Mouse (Mus musculus) CH12.LX (cell line): Measurements from ENCODE around the gene Map4k5. TPM values are rescaled to one million over a fixed set of nuclear protein-coding genes. Genes with fewer than 3 reads are reported as not detected.

ENCODE experiments used
- DNase-seq: peaks from one replicate; pipeline ENCODE4 v3.0.0-alpha.2; 2013; ENCODE audit errors: extremely low read depth
- H3K27ac ChIP-seq: 2 replicates; pipeline ENCODE4 v1.5.1; 2012; ENCODE audit warnings: low read depth, mild to moderate bottlenecking, control low read depth, moderate library complexity; ENCODE audit not compliant: insufficient read depth
- H3K27me3 ChIP-seq: replicated peaks from 2 replicates; pipeline ENCODE3; 2012; ENCODE audit warnings: inconsistent platforms
- H3K36me3 ChIP-seq, 2 experiments: replicated peaks in 1 of 2; 2 replicates each; pipeline versions ENCODE3 to v1.6.1; 2012; ENCODE audit warnings: inconsistent platforms in 1 of 2, low read length in 1 of 2, mild to moderate bottlenecking in 1 of 2, mixed read lengths in 1 of 2, moderate library complexity in 1 of 2; ENCODE audit not compliant: control insufficient read depth in 1 of 2, insufficient read depth in 1 of 2
- H3K4me1 ChIP-seq, 2 experiments: 2 replicates each; pipeline ENCODE4 v1.6.1; 2012; ENCODE audit warnings: inconsistent platforms in 1 of 2, moderate library complexity in 1 of 2; ENCODE audit not compliant: insufficient read depth in 2 of 2, control insufficient read depth in 1 of 2
- H3K4me2 ChIP-seq: 2 replicates; pipeline ENCODE4 v1.6.1; 2012; ENCODE audit warnings: low read depth, mild to moderate bottlenecking, control low read depth; ENCODE audit not compliant: poor library complexity, insufficient read depth, severe bottlenecking
- H3K4me3 ChIP-seq, 3 experiments: fragments of 150-350 bp in 1 of 3; sonication (generic) in 1 of 3; replicated peaks in 1 of 3; 2 replicates each; pipeline versions ENCODE3 to v1.5.1; 2011 to 2012; ENCODE audit warnings: low read depth in 2 of 3, low read length in 2 of 3, mild to moderate bottlenecking in 2 of 3, moderate library complexity in 2 of 3, control low read depth in 1 of 3, improper control_type of control experiment in 1 of 3, inconsistent platforms in 1 of 3, mixed read lengths in 1 of 3; ENCODE audit not compliant: poor library complexity in 1 of 3
- H3K79me2 ChIP-seq: replicated peaks from 2 replicates; pipeline ENCODE4 v1.6.1; 2012; ENCODE audit warnings: mild to moderate bottlenecking, moderate library complexity; ENCODE audit not compliant: control insufficient read depth, poor library complexity, insufficient read depth, severe bottlenecking; ENCODE audit errors: extremely low read depth
- H3K9ac ChIP-seq: 2 replicates; pipeline ENCODE4 v1.6.1; 2012; ENCODE audit warnings: low read depth, mild to moderate bottlenecking, control low read depth, moderate library complexity; ENCODE audit not compliant: insufficient read depth
- H3K9me3 ChIP-seq: replicated peaks from 2 replicates; pipeline ENCODE3; 2012; ENCODE audit warnings: low read length, inconsistent platforms, mixed read lengths
- BHLHE40 ChIP-seq: IDR thresholded peaks from 2 replicates; pipeline ENCODE4 v1.6.1; 2011; ENCODE audit warnings: mild to moderate bottlenecking, low read depth, low read length, improper control_type of control experiment
- CHD2 ChIP-seq: IDR thresholded peaks from 2 replicates; pipeline ENCODE4 v1.6.1; 2011; ENCODE audit warnings: low read length, improper control_type of control experiment
- EP300 ChIP-seq: IDR thresholded peaks from 2 replicates; pipeline ENCODE4 v1.6.1; 2011; ENCODE audit warnings: low read length, improper control_type of control experiment
- ETS1 ChIP-seq: conservative IDR thresholded peaks from 2 replicates; pipeline ENCODE4 v1.6.1; 2012; ENCODE audit warnings: low read depth, mild to moderate bottlenecking, inconsistent platforms, low read length, improper control_type of control experiment, moderate library complexity
- GABPA ChIP-seq: IDR thresholded peaks from 2 replicates; pipeline ENCODE4 v1.6.1; 2012; ENCODE audit warnings: low read depth, low read length, improper control_type of control experiment, inconsistent platforms; ENCODE audit not compliant: insufficient replicate concordance
- HCFC1 ChIP-seq: IDR thresholded peaks from 2 replicates; pipeline ENCODE4 v1.6.1; 2012; ENCODE audit warnings: low read depth, mild to moderate bottlenecking, inconsistent platforms, low read length, improper control_type of control experiment
- IRF4 ChIP-seq: IDR thresholded peaks from 2 replicates; pipeline ENCODE4 v1.6.1; 2014; ENCODE audit warnings: low read depth, mild to moderate bottlenecking, inconsistent platforms, low read length, improper control_type of control experiment
- JUND ChIP-seq: conservative IDR thresholded peaks from 2 replicates; pipeline ENCODE4 v1.6.1; 2011; ENCODE audit warnings: low read depth, low read length, improper control_type of control experiment
- MAFK ChIP-seq: IDR thresholded peaks from 2 replicates; pipeline ENCODE4 v1.6.1; 2011; ENCODE audit warnings: low read length, improper control_type of control experiment; ENCODE audit not compliant: insufficient replicate concordance
- MAZ ChIP-seq: IDR thresholded peaks from 2 replicates; pipeline ENCODE4 v1.6.1; 2012; ENCODE audit warnings: low read depth, mild to moderate bottlenecking, inconsistent platforms, low read length, improper control_type of control experiment, moderate library complexity
- MEF2A ChIP-seq: IDR thresholded peaks from 2 replicates; pipeline ENCODE4 v1.6.1; 2014; ENCODE audit warnings: low read depth, mild to moderate bottlenecking, inconsistent platforms, low read length, improper control_type of control experiment, borderline replicate concordance
- MYC ChIP-seq: IDR thresholded peaks from 2 replicates; pipeline ENCODE4 v1.6.1; 2011; ENCODE audit warnings: low read depth, mild to moderate bottlenecking, improper control_type of control experiment, low read length
- POLR2A ChIP-seq: IDR thresholded peaks from 2 replicates; pipeline ENCODE4 v1.6.1; 2011; ENCODE audit warnings: low read depth, mild to moderate bottlenecking, improper control_type of control experiment, low read length
- RAD21 ChIP-seq: IDR thresholded peaks from 2 replicates; pipeline ENCODE4 v1.6.1; 2011; ENCODE audit warnings: low read depth, mild to moderate bottlenecking, low read length, improper control_type of control experiment, moderate library complexity
- TCF12 ChIP-seq: IDR thresholded peaks from 2 replicates; pipeline ENCODE4 v1.6.1; 2014; ENCODE audit warnings: low read depth, mild to moderate bottlenecking, inconsistent platforms, low read length, improper control_type of control experiment
- UBTF ChIP-seq: IDR thresholded peaks from 2 replicates; pipeline ENCODE4 v1.6.1; 2012; ENCODE audit warnings: low read depth, mild to moderate bottlenecking, inconsistent platforms, low read length, improper control_type of control experiment, moderate library complexity
- ZKSCAN1 ChIP-seq: IDR thresholded peaks from 2 replicates; pipeline ENCODE4 v1.6.1; 2012; ENCODE audit warnings: low read depth, inconsistent platforms, low read length, improper control_type of control experiment, borderline replicate concordance
- ZNF384 ChIP-seq: IDR thresholded peaks from 2 replicates; pipeline ENCODE4 v1.6.1; 2012; ENCODE audit warnings: low read depth, low read length, improper control_type of control experiment, inconsistent platforms
- dilution Hi-C: fragments of 300-500 bp; cut with MboI; formaldehyde crosslinking; loops from 2 replicates; pipeline ENCODE4 v1.14.3; 2020; ENCODE audit warnings: low sequenced_read_pairs; ENCODE audit not compliant: extremely low pct_unique_long_range_greater_than_20kb, extremely low pct_ligation_motif_present
- in situ Hi-C: fragments of 300-500 bp; cut with MboI; formaldehyde crosslinking; loops from 3 replicates; pipeline ENCODE4 v1.14.3; 2019; ENCODE audit warnings: low sequenced_read_pairs, low pct_ligation_motif_present, low pct_unique_long_range_greater_than_20kb, mixed read lengths
- polyA plus RNA-seq: library from polyadenylated mRNA; unstranded; fragments of >175 nt; gene quantifications from 2 replicates; pipeline ENCODE4 v1.2.1, GENCODE M21; 2012; ENCODE audit warnings: low read depth; ENCODE audit not compliant: insufficient read length
- total RNA-seq, 2 experiments: library from RNA; depleted of rRNA; stranded (reverse); fragments of 300-350 nt in 1 of 2; fragments of >200 nt in 1 of 2; gene quantifications; 2 replicates each; pipeline ENCODE4 v1.2.3; 2012 to 2014

Gene Map4k5
- total and polyA plus RNA-seq, 3 experiments = 7.8 to 13.5 (median 12.5) TPM

- H3K9me3 ChIP-seq = no peaks in the 10 kb centered on the region
- no peak overlapping the region for H3K27ac ChIP-seq
- H3K9ac ChIP-seq = no peak overlapping the region
- no peak overlapping the region for H3K4me3 ChIP-seq
- no peaks in the 10 kb centered on the region for H3K79me2 ChIP-seq
- no peak for TF ChIP-seq HCFC1
- no peak for TF ChIP-seq RAD21
- no peak for TF ChIP-seq GABPA
- no peak for TF ChIP-seq ZNF384
- no peak for TF ChIP-seq UBTF
- dilution Hi-C loops = no loop called here
- no peaks in the 10 kb centered on the region for H3K36me3 ChIP-seq
- H3K4me2 ChIP-seq = no peak overlapping the region
- no peaks in the 10 kb centered on the region for H3K4me1 ChIP-seq
- in situ Hi-C loops = no loop called here
- DNase-seq = no peak
- H3K27me3 ChIP-seq = no peaks in the 10 kb centered on the region
Measured at GRCm38 (mm10) chr12:69917870-69918269, 24.9 kb upstream of the Map4k5 start.

- TF ChIP-seq MEF2A = no peak
- TF ChIP-seq IRF4 = no peak
- TF ChIP-seq ZKSCAN1 = no peak
- no peak for TF ChIP-seq TCF12
- no peak for TF ChIP-seq MAFK
- no peak for TF ChIP-seq POLR2A
- no peak for TF ChIP-seq JUND
- no peak for TF ChIP-seq MYC
- no peak for TF ChIP-seq EP300
- Histone ChIP-seq H3K27me3 (no peaks in the 10 kb centered on the region), H3K4me1 (no peaks in the 10 kb centered on the region), H3K79me2 (no peaks in the 10 kb centered on the region), H3K36me3 (peaks cover 0 to 1% of the 10 kb centered on the region in 2 experiments), H3K9me3 (no peaks in the 10 kb centered on the region), H3K9ac (no peak overlapping the region), H3K4me2 (no peak overlapping the region), H3K4me3 (no peak overlapping the region), H3K27ac (no peak overlapping the region)
- in situ Hi-C loops = no loop called here
- dilution Hi-C loops = no loop called here
- no peak for DNase-seq
Measured at GRCm38 (mm10) chr12:69912737-69913136, 19.7 kb upstream of the Map4k5 start.

DNA sequence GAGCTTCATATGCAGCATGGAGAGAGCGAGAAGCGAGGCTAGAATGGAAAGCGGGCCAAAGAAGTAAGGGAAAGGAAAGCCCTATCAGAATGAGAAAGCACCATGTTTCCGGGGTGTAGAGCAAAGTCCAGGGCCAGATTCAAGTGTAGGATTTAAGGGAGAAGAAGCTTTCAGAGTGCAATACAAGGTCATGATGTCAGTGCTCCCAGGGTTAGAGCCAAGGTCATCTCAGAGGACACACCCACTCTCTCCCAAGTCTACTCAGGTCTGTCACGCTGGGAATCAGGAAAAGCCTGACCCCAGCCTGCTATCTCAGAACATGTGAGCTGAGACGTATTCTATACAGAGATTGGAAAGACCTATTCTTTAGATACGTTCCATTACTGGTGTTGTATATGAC is 18.9 kb upstream of the Map4k5 start:
- no peak for DNase-seq
- no peak overlapping the region for H3K27ac ChIP-seq
- H3K4me1 ChIP-seq = no peaks in the 10 kb centered on the region
- peaks cover 0 to 1% of the 10 kb centered on the region in 2 experiments for H3K36me3 ChIP-seq
- dilution Hi-C loops = no loop called here
- H3K4me2 ChIP-seq = no peak overlapping the region
- no peak overlapping the region for H3K9ac ChIP-seq
- no peaks in the 10 kb centered on the region for H3K9me3 ChIP-seq
- no peaks in the 10 kb centered on the region for H3K27me3 ChIP-seq
- H3K4me3 ChIP-seq = no peak overlapping the region
- in situ Hi-C loops = no loop called here
- no peak for TF ChIP-seq MAZ
- TF ChIP-seq MAFK = no peak
- no peak for TF ChIP-seq GABPA
- TF ChIP-seq BHLHE40 = no peak
- TF ChIP-seq CHD2 = no peak
- no peak for TF ChIP-seq ETS1
- H3K79me2 ChIP-seq = no peaks in the 10 kb centered on the region
